Mouse (Mus musculus): Measurements from ENCODE around the gene Plekha6. TPM values are rescaled to one million over a fixed set of nuclear protein-coding genes. Genes with fewer than 3 reads are reported as not detected.
A peak's percentile ranks its signal among the peaks of the same experiment; 100 is the strongest.

Plekha6 gene
- polyA plus RNA-seq, 1 experiment from 2014 or later = 18.8 TPM

DNA sequence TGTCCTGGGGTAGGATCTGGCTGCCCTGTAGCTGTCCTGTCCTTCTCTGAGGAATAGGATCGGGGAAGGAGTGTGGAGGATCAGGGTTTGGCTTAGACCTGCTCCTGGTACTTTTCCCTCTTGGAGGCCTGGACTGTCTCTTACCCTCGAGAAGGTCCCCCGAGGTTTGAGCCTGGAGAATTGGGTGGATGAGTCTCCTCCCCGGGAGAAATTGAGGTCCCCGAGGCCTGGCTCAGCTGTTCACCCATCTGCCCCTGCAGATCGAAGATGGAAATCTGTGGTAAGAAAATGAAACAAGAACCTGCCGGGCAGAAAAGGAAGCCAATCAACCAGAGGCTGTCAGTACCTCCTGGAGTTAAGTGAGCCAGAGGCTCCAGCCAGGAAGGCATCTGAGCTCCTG is 45.5 kb downstream of the Plekha6 start:
- DNase-seq (ENCODE audit: low spot score) (no peak), ATAC-seq (replicated peaks; ENCODE audit: low FRiP score) (0 out of 2 replicates have a peak, but pooled peaks have one; percentile 25)
- WGBS = 53% methylated on average over 7 of the region's 7 CpGs
- Histone ChIP-seq H3K9me3 (ENCODE audit: control insufficient read depth, low read length) (no peaks in the 10 kb centered on the region), H3K4me2 (ENCODE audit: low read depth, low read length, severe bottlenecking) (0 out of 2 replicates have a peak overlapping the region, but pooled peaks have one; percentile 15), H3K4me3 (ENCODE audit: low read depth, low read length) (no peak overlapping the region), H3K27ac (ENCODE audit: low read depth, low read length) (peak overlapping the region; percentile 51; the same call in 1 of the 2 replicates), H3K4me1 (replicated peaks; ENCODE audit: control insufficient read depth, insufficient read depth, low read length) (peaks cover 26% of the 10 kb centered on the region), H3K27me3 (ENCODE audit: control insufficient read depth, insufficient read depth, low read length) (no peaks in the 10 kb centered on the region; the same call in 1 of the 2 replicates), H3K36me3 (ENCODE audit: control insufficient read depth, insufficient read depth, low read length) (no peaks in the 10 kb centered on the region), H3K9ac (ENCODE audit: low read length) (peak overlapping the region; percentile 49)

DNA sequence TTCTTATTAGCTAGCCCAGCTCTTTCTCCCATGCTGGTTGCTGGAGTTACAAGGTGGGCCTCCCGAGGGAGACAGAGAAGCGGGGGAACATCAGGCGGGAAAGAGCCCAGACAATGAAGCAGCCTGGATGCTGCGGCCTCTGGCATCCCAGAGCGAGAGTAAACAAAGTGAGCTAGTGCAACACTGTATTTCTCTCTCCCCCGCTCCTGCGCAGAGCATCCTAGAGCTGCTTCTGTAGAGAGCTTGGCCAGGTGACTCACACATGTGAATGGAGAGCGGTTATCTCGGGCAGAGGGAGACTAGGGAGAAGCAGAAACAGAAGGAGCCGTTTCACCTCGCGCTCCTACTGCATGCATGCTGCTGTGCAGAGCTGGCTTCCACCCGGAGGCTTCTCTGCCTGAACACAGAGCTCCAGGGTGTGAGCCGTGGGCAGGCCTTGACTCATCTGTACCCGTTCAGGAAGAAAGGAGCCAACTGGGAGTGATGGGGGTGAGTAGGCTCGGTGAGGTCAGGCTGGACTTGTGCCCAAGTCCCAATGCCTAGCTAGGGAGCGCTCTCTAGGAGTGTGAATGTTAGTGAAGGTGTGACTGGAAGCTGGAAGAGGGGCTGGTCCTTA is 46.0 kb downstream of the Plekha6 start:
- ATAC-seq (replicated peaks; ENCODE audit: low FRiP score) = 0 out of 2 replicates have a peak, but pooled peaks have one; percentile 22
- peaks cover 28% of the 10 kb centered on the region for H3K4me1 ChIP-seq (replicated peaks; ENCODE audit: control insufficient read depth, insufficient read depth, low read length)
- WGBS = 39% methylated on average over 17 of the region's 17 CpGs

DNA sequence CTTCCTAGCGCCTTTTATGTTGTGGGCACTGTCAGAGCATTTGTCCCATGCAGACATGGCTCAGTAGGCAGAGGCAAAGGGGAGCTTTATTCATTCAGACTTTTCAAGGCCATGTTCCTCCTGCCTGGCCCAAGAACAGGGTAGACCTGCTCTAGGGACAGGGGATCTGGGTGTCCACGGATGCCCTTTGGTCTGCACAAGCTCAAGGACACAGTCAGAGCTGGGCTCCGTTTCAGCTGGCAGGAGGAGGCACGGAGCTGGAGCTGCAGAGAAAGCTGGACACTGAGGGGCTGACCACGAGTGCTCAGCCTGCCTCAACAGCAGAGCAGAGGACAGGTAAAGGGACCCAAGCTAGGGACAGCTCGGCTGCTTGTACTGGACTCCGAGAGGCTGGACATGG is 46.8 kb downstream of the Plekha6 start:
- ATAC-seq (replicated peaks; ENCODE audit: low FRiP score) (no peak), DNase-seq (ENCODE audit: low spot score) (no peak)
- H3K9ac ChIP-seq (ENCODE audit: low read length) = peak overlapping the region; percentile 16; the same call in 1 of the 2 replicates
- H3K27ac ChIP-seq (ENCODE audit: low read depth, low read length) = no peak overlapping the region
- H3K4me2 ChIP-seq (ENCODE audit: low read depth, low read length, severe bottlenecking) = no peak overlapping the region
- 68% methylated on average over 7 of the region's 7 CpGs for WGBS
- H3K27me3 ChIP-seq (ENCODE audit: control insufficient read depth, insufficient read depth, low read length) = no peaks in the 10 kb centered on the region; the same call in 1 of the 2 replicates
- no peak overlapping the region for H3K4me3 ChIP-seq (ENCODE audit: low read depth, low read length)
- H3K36me3 ChIP-seq (ENCODE audit: control insufficient read depth, insufficient read depth, low read length) = no peaks in the 10 kb centered on the region
- no peaks in the 10 kb centered on the region for H3K9me3 ChIP-seq (ENCODE audit: control insufficient read depth, low read length)
- peaks cover 28% of the 10 kb centered on the region for H3K4me1 ChIP-seq (replicated peaks; ENCODE audit: control insufficient read depth, insufficient read depth, low read length)

More for the DNA sequence above, 46.0 kb downstream of the Plekha6 start:
- peak overlapping the region; percentile 51; the same call in 1 of the 2 replicates for H3K27ac ChIP-seq (ENCODE audit: low read depth, low read length)
- 0 out of 2 replicates have a peak overlapping the region, but pooled peaks have one; percentile 15 for H3K4me2 ChIP-seq (ENCODE audit: low read depth, low read length, severe bottlenecking)
- no peaks in the 10 kb centered on the region for H3K9me3 ChIP-seq (ENCODE audit: control insufficient read depth, low read length)
- H3K27me3 ChIP-seq (ENCODE audit: control insufficient read depth, insufficient read depth, low read length) = no peaks in the 10 kb centered on the region; the same call in 1 of the 2 replicates
- no peak for DNase-seq (ENCODE audit: low spot score)
- no peak overlapping the region for H3K4me3 ChIP-seq (ENCODE audit: low read depth, low read length)
- H3K36me3 ChIP-seq (ENCODE audit: control insufficient read depth, insufficient read depth, low read length) = no peaks in the 10 kb centered on the region
- H3K9ac ChIP-seq (ENCODE audit: low read length) = peak overlapping the region; percentile 49

DNA sequence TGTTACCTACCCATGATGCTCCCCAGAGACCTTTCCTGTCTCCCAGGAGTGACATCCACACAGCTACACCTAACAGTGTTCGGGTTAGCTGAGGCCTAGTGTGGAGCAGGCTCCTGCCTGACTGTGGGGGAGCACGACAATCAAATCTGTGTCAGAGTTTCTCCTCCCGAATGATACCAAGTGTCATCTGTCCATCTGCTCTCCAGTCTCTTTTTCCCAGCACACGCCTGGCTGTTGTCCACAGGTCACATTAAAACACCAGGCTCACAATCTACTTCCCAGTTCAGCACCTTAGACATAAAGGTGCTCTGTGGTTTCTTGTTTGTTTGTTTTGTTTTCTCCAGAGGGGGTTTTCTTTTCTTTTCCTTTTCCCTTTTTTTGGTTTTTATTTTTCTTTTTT is 48.3 kb downstream of the Plekha6 start:
- Histone ChIP-seq H3K4me3 (ENCODE audit: low read depth, low read length) (no peak overlapping the region), H3K27ac (ENCODE audit: low read depth, low read length) (no peak overlapping the region), H3K9me3 (ENCODE audit: control insufficient read depth, low read length) (no peaks in the 10 kb centered on the region), H3K27me3 (ENCODE audit: control insufficient read depth, insufficient read depth, low read length) (no peaks in the 10 kb centered on the region; the same call in 1 of the 2 replicates), H3K4me1 (replicated peaks; ENCODE audit: control insufficient read depth, insufficient read depth, low read length) (peaks cover 28% of the 10 kb centered on the region), H3K36me3 (ENCODE audit: control insufficient read depth, insufficient read depth, low read length) (no peaks in the 10 kb centered on the region), H3K9ac (ENCODE audit: low read length) (no peak overlapping the region), H3K4me2 (ENCODE audit: low read depth, low read length, severe bottlenecking) (no peak overlapping the region)
- WGBS = 82% methylated on average over 4 of the region's 4 CpGs
- DNase-seq (ENCODE audit: low spot score) = no peak
- no peak for ATAC-seq (replicated peaks; ENCODE audit: low FRiP score)

DNA sequence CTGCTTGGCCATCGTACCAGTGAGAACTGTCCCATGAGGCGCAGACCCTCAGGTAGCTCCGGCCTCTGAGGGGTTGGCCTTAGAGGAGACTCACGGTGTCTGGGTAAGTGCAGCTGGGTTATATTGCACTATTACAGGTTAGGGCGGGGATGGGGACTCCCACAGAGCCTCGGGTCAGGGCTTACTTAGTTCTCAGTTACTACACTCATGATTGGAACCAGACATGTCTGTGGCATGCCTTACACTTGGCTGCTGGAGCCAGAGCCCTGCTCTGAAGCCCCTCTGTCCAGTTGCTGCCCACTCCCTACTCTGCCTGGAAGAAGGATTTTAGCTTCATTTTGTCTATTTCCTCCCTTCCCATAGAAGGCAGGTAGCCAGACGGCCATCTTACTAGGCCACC is 49.1 kb downstream of the Plekha6 start:
- no peaks in the 10 kb centered on the region for H3K36me3 ChIP-seq (ENCODE audit: control insufficient read depth, insufficient read depth, low read length)
- no peak for DNase-seq (ENCODE audit: low spot score)
- H3K4me2 ChIP-seq (ENCODE audit: low read depth, low read length, severe bottlenecking) = no peak overlapping the region
- H3K27me3 ChIP-seq (ENCODE audit: control insufficient read depth, insufficient read depth, low read length) = no peaks in the 10 kb centered on the region; the same call in 1 of the 2 replicates
- no peaks in the 10 kb centered on the region for H3K9me3 ChIP-seq (ENCODE audit: control insufficient read depth, low read length)
- 75% methylated on average over 7 of the region's 7 CpGs for WGBS
- H3K9ac ChIP-seq (ENCODE audit: low read length) = no peak overlapping the region
- ATAC-seq (replicated peaks; ENCODE audit: low FRiP score) = no peak
- no peak overlapping the region for H3K4me3 ChIP-seq (ENCODE audit: low read depth, low read length)
- peaks cover 24% of the 10 kb centered on the region for H3K4me1 ChIP-seq (replicated peaks; ENCODE audit: control insufficient read depth, insufficient read depth, low read length)
- no peak overlapping the region for H3K27ac ChIP-seq (ENCODE audit: low read depth, low read length)

DNA sequence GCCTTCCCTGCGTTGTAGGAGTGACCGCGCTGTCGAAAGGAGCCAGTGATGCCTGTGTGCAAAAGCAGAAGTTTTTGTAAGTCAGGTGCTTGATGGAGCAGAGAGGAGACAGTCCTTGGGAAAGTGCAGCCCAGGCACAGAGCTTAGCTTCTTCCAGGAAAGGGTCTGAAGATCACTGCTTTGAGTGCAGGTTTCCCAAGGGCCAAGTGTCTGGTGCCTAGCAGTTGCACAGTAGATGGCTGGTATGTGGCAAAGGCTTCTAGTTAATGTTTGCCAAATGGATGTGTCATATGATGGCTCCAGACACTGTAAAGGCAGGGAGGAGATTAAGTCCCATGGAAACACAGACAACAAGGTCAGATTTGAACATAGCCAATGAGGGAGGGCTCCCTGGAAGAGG is 49.9 kb downstream of the Plekha6 start:
- ATAC-seq (replicated peaks; ENCODE audit: low FRiP score) (no peak), DNase-seq (ENCODE audit: low spot score) (no peak)
- 97% methylated on average over 4 of the region's 4 CpGs for WGBS
- H3K9ac ChIP-seq (ENCODE audit: low read length) = no peak overlapping the region
- no peaks in the 10 kb centered on the region; the same call in 1 of the 2 replicates for H3K27me3 ChIP-seq (ENCODE audit: control insufficient read depth, insufficient read depth, low read length)
- H3K4me1 ChIP-seq (replicated peaks; ENCODE audit: control insufficient read depth, insufficient read depth, low read length) = peaks cover 22% of the 10 kb centered on the region
- no peak overlapping the region for H3K4me3 ChIP-seq (ENCODE audit: low read depth, low read length)
- H3K27ac ChIP-seq (ENCODE audit: low read depth, low read length) = no peak overlapping the region
- H3K9me3 ChIP-seq (ENCODE audit: control insufficient read depth, low read length) = no peaks in the 10 kb centered on the region
- no peaks in the 10 kb centered on the region for H3K36me3 ChIP-seq (ENCODE audit: control insufficient read depth, insufficient read depth, low read length)
- H3K4me2 ChIP-seq (ENCODE audit: low read depth, low read length, severe bottlenecking) = no peak overlapping the region

DNA sequence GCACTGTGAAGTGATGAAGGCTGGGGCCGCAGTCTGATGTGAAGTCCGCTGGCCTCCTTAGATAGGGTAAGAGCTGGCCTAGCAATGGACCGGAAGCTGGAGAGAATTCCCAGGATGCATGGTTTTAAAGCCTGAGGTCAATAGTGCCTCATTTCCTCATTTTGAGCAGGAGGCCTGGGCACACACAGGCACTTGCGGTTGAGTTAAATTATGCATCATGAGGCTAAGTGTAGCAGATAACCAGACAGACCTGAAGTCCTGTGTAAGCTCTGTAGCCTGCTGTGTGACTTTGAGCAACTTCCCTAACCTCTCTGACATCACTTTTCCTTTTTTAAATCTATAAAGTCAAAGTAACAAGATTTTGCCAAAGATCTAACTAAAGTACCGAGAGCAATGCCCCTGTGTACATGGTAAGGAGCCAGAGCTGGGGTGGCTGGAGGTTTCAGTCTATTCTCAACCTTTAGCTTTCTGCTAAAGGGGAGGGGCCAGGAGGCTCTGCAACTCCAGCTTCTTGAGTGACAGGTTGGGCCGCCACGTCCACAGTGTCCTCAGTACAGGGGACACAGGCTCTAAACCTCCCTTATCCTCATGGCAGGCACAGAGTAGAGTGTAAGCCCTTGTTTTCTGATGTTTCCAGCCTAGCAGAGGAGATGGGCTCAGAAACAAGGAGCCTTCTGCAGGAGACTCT is 50.8 kb downstream of the Plekha6 start:
- H3K9me3 ChIP-seq (ENCODE audit: control insufficient read depth, low read length) = no peaks in the 10 kb centered on the region
- 70% methylated on average over 7 of the region's 7 CpGs for WGBS
- H3K27me3 ChIP-seq (ENCODE audit: control insufficient read depth, insufficient read depth, low read length) = no peaks in the 10 kb centered on the region
- H3K4me2 ChIP-seq (ENCODE audit: low read depth, low read length, severe bottlenecking) = no peak overlapping the region
- H3K4me1 ChIP-seq (replicated peaks; ENCODE audit: control insufficient read depth, insufficient read depth, low read length) = peaks cover 14% of the 10 kb centered on the region
- no peak for ATAC-seq (replicated peaks; ENCODE audit: low FRiP score)
- no peaks in the 10 kb centered on the region for H3K36me3 ChIP-seq (ENCODE audit: control insufficient read depth, insufficient read depth, low read length)
- DNase-seq (ENCODE audit: low spot score) = no peak
- H3K4me3 ChIP-seq (ENCODE audit: low read depth, low read length) = no peak overlapping the region
- no peak overlapping the region for H3K27ac ChIP-seq (ENCODE audit: low read depth, low read length)
- H3K9ac ChIP-seq (ENCODE audit: low read length) = 0 out of 2 replicates have a peak overlapping the region, but pooled peaks have one; percentile 1

DNA sequence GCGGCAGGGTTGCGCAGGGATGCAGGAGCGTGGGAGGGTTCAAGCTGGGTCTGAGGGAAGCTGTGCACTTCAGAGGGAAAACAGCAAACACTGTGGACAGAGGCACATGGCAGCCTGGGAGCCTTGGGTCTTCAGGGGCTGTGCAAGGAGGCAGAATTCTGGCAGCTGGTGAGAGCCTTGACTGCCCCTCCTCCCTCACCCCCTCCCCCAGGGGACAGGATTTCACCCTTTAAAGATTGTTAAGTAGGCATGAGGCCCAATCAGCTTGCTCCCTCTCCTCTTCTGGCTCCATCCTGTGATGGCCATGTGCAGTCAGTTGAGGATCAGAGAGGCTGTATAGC is 51.3 kb downstream of the Plekha6 start:
- no peak for DNase-seq (ENCODE audit: low spot score)
- H3K27me3 ChIP-seq (ENCODE audit: control insufficient read depth, insufficient read depth, low read length) = no peaks in the 10 kb centered on the region
- H3K4me2 ChIP-seq (ENCODE audit: low read depth, low read length, severe bottlenecking) = no peak overlapping the region
- peak; percentile 53; the same call in 1 of the 2 replicates for ATAC-seq (replicated peaks; ENCODE audit: low FRiP score)
- H3K4me1 ChIP-seq (replicated peaks; ENCODE audit: control insufficient read depth, insufficient read depth, low read length) = peaks cover 9% of the 10 kb centered on the region
- no peak overlapping the region for H3K27ac ChIP-seq (ENCODE audit: low read depth, low read length)
- H3K36me3 ChIP-seq (ENCODE audit: control insufficient read depth, insufficient read depth, low read length) = no peaks in the 10 kb centered on the region
- H3K4me3 ChIP-seq (ENCODE audit: low read depth, low read length) = no peak overlapping the region
- 72% methylated on average over 3 of the region's 3 CpGs for WGBS
- no peaks in the 10 kb centered on the region for H3K9me3 ChIP-seq (ENCODE audit: control insufficient read depth, low read length)
- 0 out of 2 replicates have a peak overlapping the region, but pooled peaks have one; percentile 1 for H3K9ac ChIP-seq (ENCODE audit: low read length)

Measured in forebrain, embryonic 11.5 days (tissue).